Mouse (Mus musculus) megakaryocyte, embryonic 14.5 days (primary cell): ENCODE measurements around the gene Zfp119b. TPM values are rescaled to one million over a fixed set of nuclear protein-coding genes. Genes with fewer than 3 reads are reported as not detected.
"Not testable (repeated sequence)": the region's sequence is repeated elsewhere in the genome, so short reads cannot be mapped to it uniquely, and the experiment has no call there.

Experiments used
- H3K27me3 ChIP-seq: replicated peaks from 2 replicates; pipeline ENCODE3; 2012; ENCODE audit warnings: inconsistent platforms
- H3K36me3 ChIP-seq: replicated peaks from 2 replicates; pipeline ENCODE3; 2012; ENCODE audit warnings: low read length, inconsistent platforms, mixed read lengths
- H3K4me1 ChIP-seq: 2 replicates; pipeline ENCODE4 v1.6.1; 2012; ENCODE audit warnings: inconsistent platforms
- H3K4me3 ChIP-seq: replicated peaks from 2 replicates; pipeline ENCODE3; 2012; ENCODE audit warnings: moderate library complexity, mild to moderate bottlenecking, inconsistent platforms
- H3K9me3 ChIP-seq: 2 replicates; pipeline ENCODE4 v1.6.1; 2012; ENCODE audit warnings: inconsistent platforms
- FLI1 ChIP-seq: IDR thresholded peaks from 2 replicates; pipeline ENCODE4 v1.6.1; 2012; ENCODE audit warnings: low read length, inconsistent platforms, mixed read lengths
- GATA1 ChIP-seq: IDR thresholded peaks from 3 replicates; pipeline ENCODE4 v1.6.1; 2012; ENCODE audit warnings: mixed read lengths, low read length, inconsistent platforms, borderline replicate concordance
- polyA plus RNA-seq: library from polyadenylated mRNA; stranded (reverse); fragments of >175 nt; gene quantifications from 2 replicates; pipeline ENCODE4 v1.2.3, GENCODE M21; 2012; ENCODE audit warnings: low replicate concordance; ENCODE audit not compliant: insufficient read depth

Zfp119b gene
- polyA plus RNA-seq, 1 experiment: 0.12 TPM

- no peaks in the 10 kb centered on the region for H3K27me3 ChIP-seq
- peaks cover 83% of the 10 kb centered on the region for H3K4me1 ChIP-seq
- TF ChIP-seq GATA1 (no peak), FLI1 (no peak)
- peak overlapping the region; percentile 95 for H3K4me3 ChIP-seq
- no peaks in the 10 kb centered on the region for H3K9me3 ChIP-seq
- H3K36me3 ChIP-seq: peaks cover 52% of the 10 kb centered on the region
Measured at GRCm38 (mm10) chr17:55957726-55958583, 8.7 kb upstream of the Zfp119b start.

- H3K27me3 ChIP-seq: no peaks in the 10 kb centered on the region
- TF ChIP-seq FLI1 (no peak), GATA1 (no peak)
- H3K4me3 ChIP-seq: peak overlapping the region; percentile 81
- no peaks in the 10 kb centered on the region for H3K9me3 ChIP-seq
- peaks cover 47% of the 10 kb centered on the region for H3K36me3 ChIP-seq
- peaks cover 86% of the 10 kb centered on the region for H3K4me1 ChIP-seq
Measured at GRCm38 (mm10) chr17:55957168-55957567, 7.9 kb upstream of the Zfp119b start.

GRCm38 (mm10) chr17:55956591-55956990, 7.3 kb upstream of the Zfp119b start:
- Histone ChIP-seq H3K4me1 (peaks cover 86% of the 10 kb centered on the region), H3K36me3 (peaks cover 41% of the 10 kb centered on the region), H3K9me3 (no peaks in the 10 kb centered on the region), H3K4me3 (peak overlapping the region; percentile 59), H3K27me3 (no peaks in the 10 kb centered on the region)
- TF ChIP-seq GATA1 (no peak), FLI1 (no peak)

- Histone ChIP-seq H3K27me3 (no peaks in the 10 kb centered on the region), H3K4me3 (peak overlapping the region; percentile 59), H3K4me1 (peaks cover 86% of the 10 kb centered on the region), H3K36me3 (peaks cover 37% of the 10 kb centered on the region), H3K9me3 (no peaks in the 10 kb centered on the region)
- TF ChIP-seq GATA1: no peak
- TF ChIP-seq FLI1: no peak
Measured at GRCm38 (mm10) chr17:55956129-55956528, 6.8 kb upstream of the Zfp119b start.

GRCm38 (mm10) chr17:55954229-55954628, 4.9 kb upstream of the Zfp119b start:
- H3K27me3 ChIP-seq: no peaks in the 10 kb centered on the region
- TF ChIP-seq FLI1: no peak
- TF ChIP-seq GATA1: no peak
- H3K36me3 ChIP-seq: peaks cover 25% of the 10 kb centered on the region
- H3K9me3 ChIP-seq: no peaks in the 10 kb centered on the region
- peak overlapping the region; percentile 77 for H3K4me3 ChIP-seq
- H3K4me1 ChIP-seq: peaks cover 78% of the 10 kb centered on the region

GRCm38 (mm10) chr17:55953751-55954150, 4.5 kb upstream of the Zfp119b start:
- Histone ChIP-seq H3K36me3 (peaks cover 25% of the 10 kb centered on the region), H3K4me3 (peak overlapping the region; percentile 34), H3K4me1 (peaks cover 78% of the 10 kb centered on the region), H3K9me3 (no peaks in the 10 kb centered on the region), H3K27me3 (no peaks in the 10 kb centered on the region)
- TF ChIP-seq GATA1: no peak
- no peak for TF ChIP-seq FLI1

GRCm38 (mm10) chr17:55952447-55953027, 3.2 kb upstream of the Zfp119b start, which contains the start of gene Ebi3:
Gene Ebi3, plus strand, starts transcription at chr17:55952640.
- Histone ChIP-seq H3K36me3 (peaks cover 25% of the 10 kb centered on the region), H3K27me3 (no peaks in the 10 kb centered on the region), H3K9me3 (no peaks in the 10 kb centered on the region), H3K4me1 (peaks cover 75% of the 10 kb centered on the region), H3K4me3 (peak within 1 kb of the TSS; percentile 90)
- no peak for TF ChIP-seq FLI1
- TF ChIP-seq GATA1: no peak

- peak overlapping the region; percentile 90 for H3K4me3 ChIP-seq
- H3K4me1 ChIP-seq: peaks cover 73% of the 10 kb centered on the region
- no peaks in the 10 kb centered on the region for H3K9me3 ChIP-seq
- H3K27me3 ChIP-seq: no peaks in the 10 kb centered on the region
- TF ChIP-seq FLI1 (no peak), GATA1 (no peak)
- H3K36me3 ChIP-seq: peaks cover 25% of the 10 kb centered on the region
Measured at GRCm38 (mm10) chr17:55952041-55952440, 2.7 kb upstream of the Zfp119b start.

- H3K36me3 ChIP-seq: peaks cover 14% of the 10 kb centered on the region
- no peaks in the 10 kb centered on the region for H3K9me3 ChIP-seq
- TF ChIP-seq FLI1 (no peak), GATA1 (no peak)
- peaks cover 73% of the 10 kb centered on the region for H3K4me1 ChIP-seq
- H3K27me3 ChIP-seq: no peaks in the 10 kb centered on the region
- no peak overlapping the region for H3K4me3 ChIP-seq
Measured at GRCm38 (mm10) chr17:55950601-55951000, 1.3 kb upstream of the Zfp119b start.

GRCm38 (mm10) chr17:55948647-55949046, 653 bp downstream of the Zfp119b start:
- peaks cover under 1% of the 10 kb centered on the region for H3K36me3 ChIP-seq
- H3K4me3 ChIP-seq: no peak overlapping the region
- no peaks in the 10 kb centered on the region for H3K9me3 ChIP-seq
- no peaks in the 10 kb centered on the region for H3K27me3 ChIP-seq
- TF ChIP-seq FLI1 (no peak), GATA1 (no peak)
- peaks cover 62% of the 10 kb centered on the region for H3K4me1 ChIP-seq

- Histone ChIP-seq H3K9me3 (peaks cover 3% of the 10 kb centered on the region; the same call in 1 of the 2 replicates), H3K27me3 (no peaks in the 10 kb centered on the region), H3K36me3 (peaks cover 27% of the 10 kb centered on the region), H3K4me3 (peak overlapping the region; percentile 92), H3K4me1 (peaks cover 51% of the 10 kb centered on the region)
- TF ChIP-seq FLI1 (no peak), GATA1 (no peak)
Measured at GRCm38 (mm10) chr17:55945696-55946095, 3.6 kb downstream of the Zfp119b start.

GRCm38 (mm10) chr17:55944866-55945682, 4.2 kb downstream of the Zfp119b start:
- H3K9me3 ChIP-seq, H3K27me3 ChIP-seq: not testable (repeated sequence)
- Histone ChIP-seq H3K4me1 (peaks cover 47% of the 10 kb centered on the region), H3K36me3 (peaks cover 30% of the 10 kb centered on the region), H3K4me3 (peak overlapping the region; percentile 92)

- peak overlapping the region; percentile 87 for H3K4me3 ChIP-seq
- peaks cover 47% of the 10 kb centered on the region for H3K4me1 ChIP-seq
- H3K27me3 ChIP-seq: not testable (repeated sequence)
- peaks cover 36% of the 10 kb centered on the region for H3K36me3 ChIP-seq
- peaks cover 11% of the 10 kb centered on the region; the same call in 1 of the 2 replicates for H3K9me3 ChIP-seq
Measured at GRCm38 (mm10) chr17:55944387-55944865, 4.9 kb downstream of the Zfp119b start.
